Mouse (Mus musculus): ENCODE results near the gene Rhog.

GRCm38 (mm10) chr7:102209756-102210721 lies 45.8 kb downstream of the Rhog start, which contains the start of the genes Nup98 and Pgap2:
- TF ChIP-seq CTCF (IDR thresholded peaks at IDR 0.05; ENCODE audit: low read depth, low read length) (no peak), POLR2A (IDR thresholded peaks at IDR 0.05; ENCODE audit: borderline replicate concordance, low read depth, low read length) (no peak)
